Mouse (Mus musculus): ENCODE results near the gene Srrt.

The Srrt gene

GRCm38 (mm10) chr5:137268131-137268910 lies 39.2 kb downstream of the Srrt start:
- DNase-seq (ENCODE audit: low read depth, low spot score), result no peak

- DNase-seq (ENCODE audit: low read depth, low spot score), result no peak
Measured at GRCm38 (mm10) chr5:137264787-137265186, 42.7 kb downstream of the Srrt start.

DNA sequence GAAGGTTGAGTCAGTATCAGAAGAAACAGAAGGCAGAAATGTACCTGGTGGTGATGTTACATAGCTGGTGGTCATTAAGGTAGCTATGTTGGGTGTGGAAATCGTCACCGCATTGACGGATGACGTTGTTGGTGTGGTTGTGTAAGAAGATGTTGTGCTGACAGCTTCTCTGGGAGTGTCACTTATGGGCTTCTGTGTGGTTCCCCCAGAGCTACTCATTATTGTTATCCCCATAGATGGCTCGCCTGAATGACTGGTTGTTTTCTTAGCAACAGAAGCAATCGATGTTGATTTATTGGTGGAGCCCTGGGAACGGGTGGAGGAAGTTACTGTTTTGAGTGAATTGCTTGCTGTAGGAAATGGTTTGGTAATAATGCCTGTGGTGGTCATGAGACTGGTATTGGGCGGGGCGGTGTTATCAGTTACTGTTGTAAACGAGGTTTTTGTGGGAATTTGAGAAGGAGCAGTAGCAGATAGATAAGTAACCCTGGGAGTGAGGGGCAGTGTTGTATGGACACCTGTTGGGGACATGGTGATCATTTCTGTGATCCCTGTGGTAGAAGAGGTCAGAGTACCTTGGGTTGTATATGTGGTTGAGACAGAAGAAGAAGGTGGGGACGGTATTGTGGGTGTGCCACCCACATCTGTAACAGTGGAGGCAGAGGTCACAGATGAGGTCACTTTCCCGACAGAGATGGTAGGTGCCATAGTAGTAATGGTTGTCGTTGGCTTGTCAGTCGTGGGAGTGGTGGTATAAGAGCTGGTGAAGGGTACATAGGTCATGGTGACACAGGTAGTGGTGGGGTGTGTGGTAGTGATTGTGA lies 43.4 kb downstream of the Srrt start:
- DNase-seq (ENCODE audit: low read depth, low spot score), result no peak
